8 mouse cellular contexts compared by ENCODE assay signal in genomic region chr2:85037047-85038026, GRCm38 (mm10). TPM values are rescaled to one million over a fixed set of nuclear protein-coding genes. Genes with fewer than 3 reads are reported as not detected.
A peak's percentile ranks its signal among the peaks of the same experiment; 100 is the strongest.
DNase-seq lines count a peak whose midpoint lies in the region; ATAC-seq and TF ChIP-seq lines count a peak whose summit lies in the region.

Gene Ssrp1, plus strand, starts transcription at chr2:85037234.
Gene P2rx3, minus strand, starts transcription at chr2:85037462.

- peak; percentile 95 for ATAC-seq in embryonic facial prominence, embryonic 15.5 days (ENCODE audit: insufficient number of reproducible peaks, low FRiP score, low TSS enrichment, low read depth)
- peak; percentile 95 for ATAC-seq in kidney, embryonic 14.5 days (ENCODE audit: low FRiP score, low TSS enrichment)
- ATAC-seq in monocyte, adult 5-6 weeks (replicated peaks; ENCODE audit: insufficient number of reproducible peaks, low FRiP score, low TSS enrichment, poor library complexity, severe bottlenecking), result peak; percentile 87

- peaks cover 47% of the 10 kb centered on the region for H3K36me3 ChIP-seq in C2C12 (ENCODE audit: control insufficient read depth, insufficient read depth)
- peaks cover 31% of the 10 kb centered on the region for H3K36me3 ChIP-seq in embryonic facial prominence, embryonic 15.5 days
- peaks cover 37% of the 10 kb centered on the region for H3K36me3 ChIP-seq in kidney, embryonic 14.5 days (ENCODE audit: control insufficient read depth, insufficient read depth, low read length)
- H3K36me3 ChIP-seq in liver, adult 2 months (ENCODE audit: control insufficient read depth, insufficient read depth, low read length), result peaks cover 20% of the 10 kb centered on the region

- H3K9me3 ChIP-seq in embryonic facial prominence, embryonic 15.5 days (replicated peaks), result no peaks in the 10 kb centered on the region
- H3K9me3 ChIP-seq in kidney, embryonic 14.5 days (ENCODE audit: control insufficient read depth, low read length), result no peaks in the 10 kb centered on the region

- H3K79me3 ChIP-seq in C2C12 (ENCODE audit: low read depth), result peaks cover 38% of the 10 kb centered on the region

- peak within 1 kb of the TSS; percentile 72 for H3K4me2 ChIP-seq in embryonic facial prominence, embryonic 15.5 days (replicated peaks)
- peak within 1 kb of the TSS; percentile 89 for H3K4me2 ChIP-seq in kidney, embryonic 14.5 days (replicated peaks; ENCODE audit: low read depth, low read length)

- peak within 1 kb of the TSS; percentile 15; the same call in 1 of the 2 replicates for H3K27ac ChIP-seq in bone marrow macrophage, adult 2 months (ENCODE audit: insufficient read depth, low read depth, low read length)
- peak within 1 kb of the TSS; percentile 66 for H3K27ac ChIP-seq in embryonic facial prominence, embryonic 15.5 days (replicated peaks)
- H3K27ac ChIP-seq in kidney, embryonic 14.5 days (ENCODE audit: low read depth, low read length), result peak within 1 kb of the TSS; percentile 80
- peak within 1 kb of the TSS; percentile 28 for H3K27ac ChIP-seq in liver, adult 2 months (replicated peaks; ENCODE audit: insufficient read depth, low read depth, low read length)

- H3K4me1 ChIP-seq in bone marrow macrophage, adult 2 months (ENCODE audit: control insufficient read depth, insufficient read depth, low read length), result peaks cover 9% of the 10 kb centered on the region
- H3K4me1 ChIP-seq in embryonic facial prominence, embryonic 15.5 days, result peaks cover 18% of the 10 kb centered on the region
- H3K4me1 ChIP-seq in kidney, embryonic 14.5 days (ENCODE audit: control insufficient read depth, insufficient read depth, low read length), result 0 out of 2 replicates have a peak, but pooled peaks cover 5% of the 10 kb centered on the region
- H3K4me1 ChIP-seq in liver, adult 2 months (ENCODE audit: control insufficient read depth, insufficient read depth, low read length), result peaks cover 11% of the 10 kb centered on the region

- DNase-seq in heart, adult 9 months (ENCODE audit: low spot score in 2 of 2), result peak; percentile 89
- peak; percentile 77 for DNase-seq in liver, adult 2 months (ENCODE audit: extremely low read depth, low read depth, low spot score)
- peak; percentile 88 to 91 for DNase-seq in spleen, postnatal 36 days (ENCODE audit: low spot score in 2 of 2)

- H3K79me2 ChIP-seq in C2C12 (ENCODE audit: control insufficient read depth, insufficient read depth), result peaks cover 47% of the 10 kb centered on the region
- H3K79me2 ChIP-seq in liver, adult 2 months (ENCODE audit: control insufficient read depth, insufficient read depth, low read length), result peaks cover 3% of the 10 kb centered on the region; the same call in 1 of the 2 replicates

- peak within 1 kb of the TSS; percentile 100 for H3ac ChIP-seq in C2C12 (ENCODE audit: control insufficient read depth, insufficient read length, low read depth)

- WGBS in embryonic facial prominence, embryonic 15.5 days, result under 1% methylated on average over 65 of the region's 66 CpGs
- WGBS in kidney, embryonic 14.5 days, result under 1% methylated on average over 60 of the region's 66 CpGs
- WGBS in liver, adult 2 months, result under 1% methylated on average over 66 of the region's 66 CpGs

- H3K4me3 ChIP-seq in C2C12 (ENCODE audit: insufficient read depth, poor library complexity, severe bottlenecking), result peak within 1 kb of the TSS; percentile 98
- peak within 1 kb of the TSS; percentile 76 for H3K4me3 ChIP-seq in bone marrow macrophage, adult 2 months (ENCODE audit: insufficient read depth, low read length)
- peak within 1 kb of the TSS; percentile 66 for H3K4me3 ChIP-seq in embryonic facial prominence, embryonic 15.5 days (replicated peaks)
- peak within 1 kb of the TSS; percentile 84 for H3K4me3 ChIP-seq in kidney, embryonic 14.5 days (ENCODE audit: low read length)
- H3K4me3 ChIP-seq in liver, adult 2 months (ENCODE audit: insufficient read depth, low read depth, low read length), result peak within 1 kb of the TSS; percentile 65

- peak within 1 kb of the TSS; percentile 75 for H3K9ac ChIP-seq in embryonic facial prominence, embryonic 15.5 days
- peak within 1 kb of the TSS; percentile 95 for H3K9ac ChIP-seq in kidney, embryonic 14.5 days (ENCODE audit: low read depth, low read length)
- peak within 1 kb of the TSS; percentile 75 for H3K9ac ChIP-seq in liver, adult 2 months (ENCODE audit: low read depth, low read length)

- no peak for TF ChIP-seq POLR2A in bone marrow macrophage, adult 2 months (IDR thresholded peaks at IDR 0.05; ENCODE audit: borderline replicate concordance, low read depth, low read length)
- peak; percentile 37; the same call in 1 of the 2 replicates for TF ChIP-seq POLR2A in liver, adult 2 months (IDR thresholded peaks at IDR 0.05; ENCODE audit: extremely low read depth, insufficient read depth, low read length)

- no peak for TF ChIP-seq CTCF in C2C12 (IDR thresholded peaks at IDR 0.05; ENCODE audit: control insufficient read depth, insufficient read depth, insufficient read length)
- no peak for TF ChIP-seq CTCF in bone marrow macrophage, adult 2 months (IDR thresholded peaks at IDR 0.05; ENCODE audit: low read depth, low read length)
- TF ChIP-seq CTCF in liver, adult 2 months (IDR thresholded peaks at IDR 0.05; ENCODE audit: low read depth, low read length), result 0 out of 2 replicates have a peak, but pooled peaks have one; percentile 4

- H3K27me3 ChIP-seq in C2C12 (ENCODE audit: control insufficient read depth, insufficient read depth, insufficient read length), result no peaks in the 10 kb centered on the region
- H3K27me3 ChIP-seq in embryonic facial prominence, embryonic 15.5 days, result no peaks in the 10 kb centered on the region; the same call in 1 of the 2 replicates
- H3K27me3 ChIP-seq in kidney, embryonic 14.5 days (ENCODE audit: control insufficient read depth, insufficient read depth, low read length), result no peaks in the 10 kb centered on the region
- no peaks in the 10 kb centered on the region for H3K27me3 ChIP-seq in liver, adult 2 months (ENCODE audit: control insufficient read depth, insufficient read depth, low read length)

TF ChIP-seq in C2C12, 6 proteins besides CTCF, POLR2A, EP300 and RAD21:
- TF ChIP-seq MYOD1 (IDR thresholded peaks at IDR 0.05; ENCODE audit: control insufficient read depth, insufficient read length, low read depth), result no peak
- TF ChIP-seq MAX (IDR thresholded peaks at IDR 0.05), result peak; percentile 57
- no peak for TF ChIP-seq FOSL1 (IDR thresholded peaks at IDR 0.05; ENCODE audit: insufficient read depth, low read length, poor library complexity, severe bottlenecking)

RNA-seq across cellular contexts. Expression of gene Ssrp1, which starts in this region (rescaled TPM):
- 195 TPM for polyA plus RNA-seq in C2C12 (2012; fragmentation: generic; extraction: Trizol)
- polyA plus RNA-seq in bone marrow macrophage, adult 2 months (2012; ENCODE audit: insufficient read depth, insufficient read length, missing spikeins), result 96.1 and 96.7 TPM in 2 replicates
- 236 and 250 TPM in 2 replicates for polyA plus RNA-seq in embryonic facial prominence, embryonic 15.5 days (2015; fragmentation: Nextera tagmentation; extraction: Ambion mirVana)
- 260 and 334 TPM in 2 replicates for polyA plus RNA-seq in kidney, embryonic 14.5 days (2014; fragmentation: Nextera tagmentation; extraction: Ambion mirVana)
- total RNA-seq in liver, adult 2 months (2014; rRNA removed), result 39.1 and 40.7 TPM in 2 replicates
- polyA plus RNA-seq in liver, adult 2 months (2012; rRNA removed), result 45.2 and 48.9 TPM in 2 replicates
- total RNA-seq in monocyte, adult 5-6 weeks (2017), result 113 to 215 TPM (median 119 TPM) in 3 replicates

RNA-seq across cellular contexts. Expression of gene P2rx3, which starts in this region (rescaled TPM):
- 0.30 TPM for polyA plus RNA-seq in C2C12 (2012; fragmentation: generic; extraction: Trizol)
- polyA plus RNA-seq in bone marrow macrophage, adult 2 months (2012; ENCODE audit: insufficient read depth, insufficient read length, missing spikeins), result 0.42 TPM in 1 of 2 replicates, not detected in the other
- 1.2 and 1.7 TPM in 2 replicates for polyA plus RNA-seq in embryonic facial prominence, embryonic 15.5 days (2015; fragmentation: Nextera tagmentation; extraction: Ambion mirVana)
- polyA plus RNA-seq in kidney, embryonic 14.5 days (2014; fragmentation: Nextera tagmentation; extraction: Ambion mirVana), result 0.53 and 0.86 TPM in 2 replicates
- total RNA-seq in liver, adult 2 months (2014; rRNA removed), result 2.1 and 2.8 TPM in 2 replicates
- polyA plus RNA-seq in liver, adult 2 months (2012; rRNA removed), result 1.2 and 2.1 TPM in 2 replicates
- 0.29 TPM in 1 of 3 replicates, not detected in the others for total RNA-seq in monocyte, adult 5-6 weeks (2017)

Comparison
In these comparisons a context has a peak if more than half of its experiments do, and no peak if none do; other contexts are left out.
1. Peak in every context shown above with its lines: DNase-seq, ATAC-seq, H3K4me3 ChIP-seq and H3K27ac ChIP-seq.
2. H3K27ac ChIP-seq: peak in every context shown above with its lines; median percentile 80 in kidney, embryonic 14.5 days; 66 in embryonic facial prominence, embryonic 15.5 days; 28 in liver, adult 2 months; 15 in bone marrow macrophage, adult 2 months.